Mouse (Mus musculus): ENCODE measurements at regions not wholly inside any gene's neighbourhood (a gene's known extent, or its start where the extent isn't known, plus 50 kb on each side); places are given as distances from the start of the nearest gene placed in this dataset.

DNA sequence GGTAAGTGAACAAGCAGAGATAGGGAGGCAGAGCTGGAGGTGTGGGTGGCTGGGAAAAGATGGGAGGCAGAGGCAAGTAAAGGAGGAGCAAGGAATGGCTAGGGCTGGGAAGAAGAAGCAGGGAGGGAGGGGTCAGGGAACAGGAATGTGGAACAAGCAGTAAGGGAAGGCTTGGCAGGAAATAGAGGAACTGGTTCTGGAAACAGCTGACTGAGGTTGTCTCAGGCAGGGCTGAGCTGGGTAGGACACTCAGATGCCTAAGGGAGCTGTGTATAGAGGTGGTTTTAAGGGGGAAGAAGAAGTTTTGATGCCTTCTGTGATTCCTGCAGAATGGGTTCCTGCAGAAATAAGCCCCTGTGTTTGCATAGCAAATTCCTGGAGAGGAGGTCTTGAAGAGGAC, 92.7 kb downstream of the Nucb2 start:
- Histone ChIP-seq H3K4me2 (replicated peaks) (no peak overlapping the region), H3K9ac (replicated peaks) (no peak overlapping the region), H3K27me3 (no peaks in the 10 kb centered on the region), H3K9me3 (no peaks in the 10 kb centered on the region), H3K4me3 (no peak overlapping the region), H3K36me3 (no peaks in the 10 kb centered on the region), H3K27ac (replicated peaks) (no peak overlapping the region), H3K4me1 (no peaks in the 10 kb centered on the region)
- no peak for ATAC-seq (ENCODE audit: low FRiP score, low read depth)

GRCm38 (mm10) chr7:116600340-116600739, 96.2 kb downstream of the Nucb2 start:
- ATAC-seq (ENCODE audit: low FRiP score, low read depth) = no peak
- H3K4me2 ChIP-seq (replicated peaks) = no peak overlapping the region
- H3K9ac ChIP-seq (replicated peaks) = no peak overlapping the region
- 84% methylated on average over 3 of the region's 3 CpGs for WGBS
- no peaks in the 10 kb centered on the region for H3K27me3 ChIP-seq
- H3K36me3 ChIP-seq = no peaks in the 10 kb centered on the region
- no peak overlapping the region for H3K27ac ChIP-seq (replicated peaks)
- H3K4me1 ChIP-seq = no peaks in the 10 kb centered on the region
- H3K9me3 ChIP-seq = no peaks in the 10 kb centered on the region
- H3K4me3 ChIP-seq = no peak overlapping the region

- Histone ChIP-seq H3K4me3 (no peak overlapping the region), H3K27ac (replicated peaks) (no peak overlapping the region), H3K36me3 (no peaks in the 10 kb centered on the region), H3K27me3 (peaks cover 3% of the 10 kb centered on the region; the same call in 1 of the 2 replicates), H3K4me2 (replicated peaks) (no peak overlapping the region), H3K9ac (replicated peaks) (no peak overlapping the region), H3K9me3 (no peaks in the 10 kb centered on the region), H3K4me1 (peaks cover 5% of the 10 kb centered on the region)
- ATAC-seq (ENCODE audit: low FRiP score, low read depth) = no peak
- WGBS = 87% methylated on average over 6 of the region's 6 CpGs
These were observed 99.1 kb downstream of the Nucb2 start for GRCm38 (mm10) chr7:116603167-116603839.

DNA sequence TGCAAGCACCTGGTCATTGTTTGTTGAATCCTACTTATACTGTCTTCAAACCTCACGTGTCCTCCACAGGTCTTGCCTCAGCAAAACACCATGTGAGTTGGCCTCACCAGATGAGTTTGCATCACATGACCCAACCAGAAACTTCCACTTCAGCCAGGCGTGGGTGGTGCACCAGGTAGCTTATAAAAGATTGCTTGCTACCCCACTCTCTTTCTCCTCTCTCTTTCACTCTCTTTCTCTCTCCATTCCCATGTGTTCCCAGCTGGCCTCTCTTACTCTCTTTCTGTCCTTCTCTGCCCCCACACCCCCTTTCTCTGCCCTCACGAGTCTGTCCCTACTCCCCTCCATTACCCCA, 99.6 kb downstream of the Nucb2 start:
- no peak overlapping the region for H3K4me2 ChIP-seq (replicated peaks)
- H3K9ac ChIP-seq (replicated peaks) = no peak overlapping the region
- H3K4me1 ChIP-seq = peaks cover 5% of the 10 kb centered on the region
- no peaks in the 10 kb centered on the region for H3K9me3 ChIP-seq
- no peak for ATAC-seq (ENCODE audit: low FRiP score, low read depth)
- no peak overlapping the region for H3K4me3 ChIP-seq
- 86% methylated on average over 3 of the region's 3 CpGs for WGBS
- H3K36me3 ChIP-seq = no peaks in the 10 kb centered on the region
- H3K27me3 ChIP-seq = peaks cover 3% of the 10 kb centered on the region; the same call in 1 of the 2 replicates
- H3K27ac ChIP-seq (replicated peaks) = no peak overlapping the region

DNA sequence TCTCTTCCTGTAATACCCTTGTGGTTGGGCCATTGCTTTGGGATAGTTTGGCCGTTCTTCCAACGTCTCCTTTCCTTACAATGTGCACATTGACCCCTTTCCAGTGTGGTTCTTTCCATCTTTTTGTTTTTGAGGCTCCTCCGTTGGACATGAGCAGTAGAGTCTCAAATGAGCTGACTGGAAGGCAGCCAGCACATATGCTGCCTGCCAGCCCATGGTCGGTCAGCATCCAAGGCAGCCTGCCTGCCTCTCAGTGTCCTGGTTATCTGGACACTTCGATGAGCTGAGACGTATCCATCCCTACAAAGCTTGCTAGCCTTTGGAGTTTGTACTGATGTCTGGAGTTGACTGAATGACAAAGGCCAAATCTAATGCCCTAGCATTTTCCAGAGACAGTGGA, 102.1 kb downstream of the Nucb2 start:
- H3K4me2 ChIP-seq (replicated peaks) = no peak overlapping the region
- no peak overlapping the region for H3K27ac ChIP-seq (replicated peaks)
- H3K9ac ChIP-seq (replicated peaks) = no peak overlapping the region
- no peak overlapping the region for H3K4me3 ChIP-seq
- H3K27me3 ChIP-seq = peaks cover 3% of the 10 kb centered on the region; the same call in 1 of the 2 replicates
- WGBS = 86% methylated on average over 6 of the region's 6 CpGs
- no peak for ATAC-seq (ENCODE audit: low FRiP score, low read depth)
- H3K36me3 ChIP-seq = no peaks in the 10 kb centered on the region
- H3K9me3 ChIP-seq = no peaks in the 10 kb centered on the region
- peaks cover 5% of the 10 kb centered on the region for H3K4me1 ChIP-seq

DNA sequence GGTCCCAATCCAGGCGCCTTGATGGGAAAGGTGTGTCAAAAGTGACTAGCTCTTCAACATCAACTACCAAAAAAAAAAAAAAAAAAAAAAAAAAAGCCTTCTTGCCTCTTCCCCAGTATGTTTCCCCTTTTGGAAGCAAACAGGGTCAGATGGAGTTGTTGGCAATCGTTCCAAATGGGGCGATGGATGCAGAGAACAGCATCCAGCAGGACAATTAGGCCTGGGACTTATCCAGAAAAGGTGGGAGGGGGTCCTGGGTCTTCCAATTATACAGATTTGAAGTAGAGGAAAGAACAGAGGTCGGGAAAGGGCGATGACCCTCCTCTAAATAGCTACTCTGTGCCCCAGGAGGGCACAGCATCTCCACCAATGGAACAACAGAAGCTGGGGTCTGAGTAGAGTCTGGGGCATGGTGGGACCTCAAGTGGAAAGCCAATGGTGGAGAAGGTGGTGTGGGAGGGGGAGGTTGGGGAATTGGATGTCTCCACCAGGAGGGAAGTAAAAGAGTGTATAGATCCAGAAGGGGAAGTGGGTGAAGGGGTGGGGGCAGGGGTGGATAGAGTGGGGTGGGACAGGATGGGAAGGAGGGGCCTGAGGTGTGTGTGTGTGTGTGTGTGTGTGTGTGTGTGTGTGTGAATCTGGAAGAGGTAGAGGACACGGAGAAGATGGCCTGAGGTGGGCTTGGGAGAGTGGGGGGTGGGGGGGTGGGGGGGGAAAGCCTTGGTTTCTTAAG, 102.7 kb downstream of the Nucb2 start:
- H3K36me3 ChIP-seq = no peaks in the 10 kb centered on the region
- no peak for ATAC-seq (ENCODE audit: low FRiP score, low read depth)
- WGBS = 63% methylated on average over 6 of the region's 6 CpGs

GRCm38 (mm10) chr7:116607628-116608225, 103.6 kb downstream of the Nucb2 start:
- Histone ChIP-seq H3K4me1 (peaks cover 5% of the 10 kb centered on the region), H3K4me3 (peak overlapping the region; percentile 27), H3K4me2 (replicated peaks) (peak overlapping the region; percentile 56), H3K36me3 (no peaks in the 10 kb centered on the region), H3K9me3 (no peaks in the 10 kb centered on the region), H3K27ac (replicated peaks) (no peak overlapping the region), H3K27me3 (peaks cover 3% of the 10 kb centered on the region; the same call in 1 of the 2 replicates), H3K9ac (replicated peaks) (0 out of 2 replicates have a peak overlapping the region, but pooled peaks have one; percentile 3)
- peak; percentile 17 for ATAC-seq (ENCODE audit: low FRiP score, low read depth)
- WGBS = 5% methylated on average over 15 of the region's 15 CpGs

More for the DNA sequence above, 102.7 kb downstream of the Nucb2 start:
- Histone ChIP-seq H3K4me3 (no peak overlapping the region), H3K27me3 (peaks cover 3% of the 10 kb centered on the region; the same call in 1 of the 2 replicates), H3K4me2 (replicated peaks) (no peak overlapping the region), H3K4me1 (peaks cover 5% of the 10 kb centered on the region), H3K9me3 (no peaks in the 10 kb centered on the region), H3K27ac (replicated peaks) (no peak overlapping the region), H3K9ac (replicated peaks) (no peak overlapping the region)

- H3K9ac ChIP-seq (replicated peaks) = 0 out of 2 replicates have a peak overlapping the region, but pooled peaks have one; percentile 3
- H3K36me3 ChIP-seq = no peaks in the 10 kb centered on the region
- H3K27me3 ChIP-seq = peaks cover 3% of the 10 kb centered on the region; the same call in 1 of the 2 replicates
- WGBS = 26% methylated on average over 15 of the region's 15 CpGs
- peak overlapping the region; percentile 27 for H3K4me3 ChIP-seq
- H3K9me3 ChIP-seq = no peaks in the 10 kb centered on the region
- H3K27ac ChIP-seq (replicated peaks) = no peak overlapping the region
- peak overlapping the region; percentile 56 for H3K4me2 ChIP-seq (replicated peaks)
- peaks cover 5% of the 10 kb centered on the region for H3K4me1 ChIP-seq
- ATAC-seq (ENCODE audit: low FRiP score, low read depth) = peak; percentile 75
These were observed 104.3 kb downstream of the Nucb2 start for GRCm38 (mm10) chr7:116608350-116609085.

- Histone ChIP-seq H3K4me3 (no peak overlapping the region), H3K27ac (replicated peaks) (no peak overlapping the region), H3K9me3 (no peaks in the 10 kb centered on the region), H3K9ac (replicated peaks) (no peak overlapping the region), H3K4me1 (peaks cover 5% of the 10 kb centered on the region), H3K27me3 (peaks cover 3% of the 10 kb centered on the region; the same call in 1 of the 2 replicates), H3K36me3 (no peaks in the 10 kb centered on the region), H3K4me2 (replicated peaks) (no peak overlapping the region)
- 84% methylated on average over 6 of the region's 6 CpGs for WGBS
- ATAC-seq (ENCODE audit: low FRiP score, low read depth) = no peak
These were observed 105.2 kb downstream of the Nucb2 start for GRCm38 (mm10) chr7:116609406-116609805.

DNA sequence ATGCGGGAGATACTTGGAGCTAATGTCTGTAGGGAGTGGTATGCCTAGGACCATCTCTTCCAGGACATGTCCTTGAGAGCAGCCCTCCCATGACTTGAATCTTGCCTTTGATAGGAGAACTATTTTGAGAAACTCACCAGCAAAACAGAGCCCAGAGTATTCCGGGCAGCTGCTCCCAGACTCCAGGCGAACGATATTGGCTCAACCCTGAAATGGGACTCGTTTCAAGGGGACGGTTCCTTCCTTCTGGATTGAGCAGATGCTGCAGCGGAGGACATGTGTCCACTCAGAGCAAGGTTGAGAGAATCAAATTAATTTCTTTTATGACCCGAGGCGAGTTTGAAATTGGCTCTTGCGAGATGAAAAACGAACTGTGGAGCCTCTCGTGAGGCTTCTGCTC, 105.7 kb downstream of the Nucb2 start:
- no peak overlapping the region for H3K4me3 ChIP-seq
- H3K4me1 ChIP-seq = peaks cover 5% of the 10 kb centered on the region
- no peaks in the 10 kb centered on the region for H3K36me3 ChIP-seq
- H3K9ac ChIP-seq (replicated peaks) = no peak overlapping the region
- H3K27ac ChIP-seq (replicated peaks) = no peak overlapping the region
- WGBS = 92% methylated on average over 12 of the region's 12 CpGs
- H3K9me3 ChIP-seq = no peaks in the 10 kb centered on the region
- H3K4me2 ChIP-seq (replicated peaks) = no peak overlapping the region
- ATAC-seq (ENCODE audit: low FRiP score, low read depth) = no peak
- peaks cover 3% of the 10 kb centered on the region; the same call in 1 of the 2 replicates for H3K27me3 ChIP-seq

DNA sequence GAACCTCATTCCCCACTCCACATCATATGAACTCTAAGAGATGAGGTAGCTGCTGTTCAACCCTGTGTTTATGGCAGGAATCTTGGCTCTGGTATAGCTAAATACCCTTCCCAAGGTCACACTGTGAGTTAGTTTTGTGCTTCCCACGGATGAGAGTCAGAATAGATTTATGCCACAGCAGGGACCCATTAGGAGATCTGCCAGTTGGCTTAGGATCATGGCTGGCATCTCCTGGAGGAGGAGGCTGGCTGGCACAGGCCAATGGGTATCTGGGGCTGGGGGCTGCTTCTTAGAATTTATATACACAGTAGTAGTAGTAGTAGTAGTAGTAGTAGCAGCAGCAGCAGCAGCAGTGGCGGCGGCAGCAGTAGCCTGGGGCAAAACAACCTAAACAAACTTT, 111.8 kb downstream of the Nucb2 start:
- Histone ChIP-seq H3K36me3 (no peaks in the 10 kb centered on the region), H3K9me3 (no peaks in the 10 kb centered on the region), H3K27me3 (no peaks in the 10 kb centered on the region), H3K4me1 (no peaks in the 10 kb centered on the region), H3K27ac (replicated peaks) (no peak overlapping the region), H3K9ac (replicated peaks) (no peak overlapping the region), H3K4me3 (no peak overlapping the region), H3K4me2 (replicated peaks) (no peak overlapping the region)
- no peak for ATAC-seq (ENCODE audit: low FRiP score, low read depth)
- WGBS = 77% methylated on average over 3 of the region's 3 CpGs

- Histone ChIP-seq H3K36me3 (no peaks in the 10 kb centered on the region), H3K9ac (replicated peaks) (no peak overlapping the region), H3K4me2 (replicated peaks) (no peak overlapping the region), H3K27ac (replicated peaks) (no peak overlapping the region), H3K4me1 (no peaks in the 10 kb centered on the region), H3K27me3 (no peaks in the 10 kb centered on the region), H3K4me3 (no peak overlapping the region), H3K9me3 (no peaks in the 10 kb centered on the region)
- ATAC-seq (ENCODE audit: low FRiP score, low read depth) = no peak
- 79% methylated on average over 2 of the region's 2 CpGs for WGBS
These were observed 115.5 kb downstream of the Nucb2 start for GRCm38 (mm10) chr7:116619636-116620035.

All from midbrain, embryonic 12.5 days (tissue).